Mouse (Mus musculus) stomach, embryonic 14.5 days (tissue): ENCODE measurements around the gene Rps6kc1. TPM values are rescaled to one million over a fixed set of nuclear protein-coding genes. Genes with fewer than 3 reads are reported as not detected.

ENCODE experiments used
- ATAC-seq: fragments of 200-750 bp; cut with Nextera tagmentation; 2 replicates; pipeline ENCODE4 v1.8.0; 2017; ENCODE audit warnings: low read depth, moderate TSS enrichment; ENCODE audit not compliant: insufficient number of reproducible peaks, insufficient read depth, low FRiP score
- H3K27ac ChIP-seq: fragments of 300-500 bp; sonication (generic); 2 replicates; pipeline ENCODE4 v1.5.1; 2014; ENCODE audit warnings: mild to moderate bottlenecking, low read length, moderate library complexity, mixed read lengths
- H3K27me3 ChIP-seq: fragments of 300-500 bp; sonication (generic); 2 replicates; pipeline ENCODE4 v1.6.1; 2014; ENCODE audit warnings: low read length, control low read depth, mixed read lengths; ENCODE audit not compliant: control insufficient read depth, insufficient read depth
- H3K36me3 ChIP-seq: fragments of 300-500 bp; sonication (generic); 2 replicates; pipeline ENCODE4 v1.6.1; 2014; ENCODE audit warnings: mild to moderate bottlenecking, control low read depth, low read length, moderate library complexity, mixed read lengths; ENCODE audit not compliant: control insufficient read depth, insufficient read depth
- H3K4me1 ChIP-seq: fragments of 300-500 bp; sonication (generic); 2 replicates; pipeline ENCODE4 v1.6.1; 2014; ENCODE audit warnings: low read length, control low read depth, mixed read lengths; ENCODE audit not compliant: control insufficient read depth, insufficient read depth
- H3K4me2 ChIP-seq: fragments of 300-500 bp; sonication (generic); replicated peaks from 2 replicates; pipeline ENCODE4 v1.6.1; 2014; ENCODE audit warnings: low read depth, low read length, control low read depth
- H3K4me3 ChIP-seq: fragments of 300-500 bp; sonication (generic); 2 replicates; pipeline ENCODE4 v1.5.1; 2014; ENCODE audit warnings: low read depth, low read length, control low read depth
- H3K9ac ChIP-seq: fragments of 300-500 bp; sonication (generic); replicated peaks from 2 replicates; pipeline ENCODE4 v1.6.1; 2014; ENCODE audit warnings: low read depth, mild to moderate bottlenecking, control low read depth, low read length, moderate library complexity, mixed read lengths
- H3K9me3 ChIP-seq: fragments of 300-500 bp; sonication (generic); 2 replicates; pipeline ENCODE4 v1.6.1; 2016; ENCODE audit warnings: low read depth, low read length, control low read depth; ENCODE audit not compliant: control insufficient read depth
- WGBS: fragments of 180-500 bp; shearing (Covaris S2); extraction: QIAGEN DNeasy Blood & Tissue Kit; methylation state at CpG from one replicate; pipeline ENCODE4 v1.1.7; 2014; 5-methylcytosine and 5-hydroxymethylcytosine counted together
- polyA plus RNA-seq: library from polyadenylated mRNA; unstranded; fragments of >200 nt; fragmentation: Nextera tagmentation; extraction: Ambion mirVana; gene quantifications from 2 replicates; pipeline ENCODE4 v1.2.1, GENCODE M21; 2014

Rps6kc1 gene
- polyA plus RNA-seq, 1 experiment from 2014 or later = 16.1 TPM

- Histone ChIP-seq H3K36me3 (no peaks in the 10 kb centered on the region), H3K27ac (no peak overlapping the region), H3K4me2 (no peak overlapping the region), H3K27me3 (no peaks in the 10 kb centered on the region), H3K4me3 (no peak overlapping the region), H3K9me3 (no peaks in the 10 kb centered on the region), H3K4me1 (no peaks in the 10 kb centered on the region), H3K9ac (no peak overlapping the region)
- ATAC-seq = no peak
- WGBS = 88% methylated on average over 20 of the region's 20 CpGs
Measured at GRCm38 (mm10) chr1:190653989-190654693, 257.4 kb downstream of the Rps6kc1 start.

- Histone ChIP-seq H3K27me3 (no peaks in the 10 kb centered on the region), H3K9ac (no peak overlapping the region), H3K27ac (no peak overlapping the region), H3K4me3 (no peak overlapping the region), H3K4me1 (no peaks in the 10 kb centered on the region), H3K36me3 (no peaks in the 10 kb centered on the region), H3K4me2 (no peak overlapping the region), H3K9me3 (no peaks in the 10 kb centered on the region)
- 81% methylated on average over 6 of the region's 6 CpGs for WGBS
- no peak for ATAC-seq
Measured at GRCm38 (mm10) chr1:190653081-190653480, 258.5 kb downstream of the Rps6kc1 start.

Other genes with a start within 250 kb of the Rps6kc1 start
- gene Angel2, start 13.3 kb upstream of the Rps6kc1 start, polyA plus RNA-seq = 41.1 and 43.0 TPM in 2 replicates
- 33.5 and 35.3 TPM in 2 replicates for gene Vash2, start 67.5 kb upstream of the Rps6kc1 start, polyA plus RNA-seq
- gene Flvcr1, start 114.4 kb upstream of the Rps6kc1 start, polyA plus RNA-seq = 5.8 and 6.6 TPM in 2 replicates
- gene Spata45, start 124.9 kb upstream of the Rps6kc1 start, polyA plus RNA-seq = not detected in 2 replicates
- gene Tatdn3, start 151.2 kb upstream of the Rps6kc1 start, polyA plus RNA-seq = 14.8 and 20.4 TPM in 2 replicates
- gene Nsl1, start 151.2 kb upstream of the Rps6kc1 start, polyA plus RNA-seq = 17.5 and 22.0 TPM in 2 replicates
- 13.4 and 13.6 TPM in 2 replicates for gene Batf3, start 186.1 kb upstream of the Rps6kc1 start, polyA plus RNA-seq